Mouse (Mus musculus): ENCODE measurements around the gene Capn12. TPM values are rescaled to one million over a fixed set of nuclear protein-coding genes. Genes with fewer than 3 reads are reported as not detected.

Gene Capn12
- total RNA-seq, 2 experiments from 2014 or later: 0.59 to 1.3 TPM

- intact Hi-C loops (cut with DNase I): no loop called here
Observed at GRCm38 (mm10) chr7:28911632-28912031, 30.4 kb downstream of the Capn12 start.

GRCm38 (mm10) chr7:28913171-28913570, 31.9 kb downstream of the Capn12 start:
- no peak for DNase-seq (ENCODE audit: low spot score in 2 of 2)
- intact Hi-C loops (cut with DNase I): no loop called here

More at GRCm38 (mm10) chr7:28911632-28912031, 30.4 kb downstream of the Capn12 start:
- DNase-seq (ENCODE audit: low spot score in 2 of 2): no peak

- DNase-seq (ENCODE audit: low spot score in 2 of 2): no peak
- intact Hi-C loops (cut with DNase I): no loop called here
Observed at GRCm38 (mm10) chr7:28916491-28916890, 35.3 kb downstream of the Capn12 start.

GRCm38 (mm10) chr7:28917503-28918426, 36.5 kb downstream of the Capn12 start:
- intact Hi-C loops (cut with DNase I): no loop called here
- peak; percentile 64 to 66 for DNase-seq (ENCODE audit: low spot score in 2 of 2)

GRCm38 (mm10) chr7:28918540-28918939, 37.3 kb downstream of the Capn12 start:
- no peak for DNase-seq (ENCODE audit: low spot score in 2 of 2)
- intact Hi-C loops (cut with DNase I): no loop called here

GRCm38 (mm10) chr7:28919815-28920214, 38.6 kb downstream of the Capn12 start:
- intact Hi-C loops (cut with DNase I): loop anchor here (5.0 kb wide), 1 partner anchor 37 kb away; no protein-coding TSS in a partner anchor
- peak; percentile 44 to 65 for DNase-seq (ENCODE audit: low spot score in 2 of 2)

GRCm38 (mm10) chr7:28921178-28921577, 40.0 kb downstream of the Capn12 start:
- intact Hi-C loops (cut with DNase I): loop anchor here (5.0 kb wide), 1 partner anchor 36 kb away; no protein-coding TSS in a partner anchor
- DNase-seq (ENCODE audit: low spot score in 2 of 2): no peak

- intact Hi-C loops (cut with DNase I): loop anchor here (5.0 kb wide), 1 partner anchor 35 kb away; no protein-coding TSS in a partner anchor
- no peak for DNase-seq (ENCODE audit: low spot score in 2 of 2)
Observed at GRCm38 (mm10) chr7:28921722-28922465, 40.7 kb downstream of the Capn12 start.

GRCm38 (mm10) chr7:28922606-28923005, 41.4 kb downstream of the Capn12 start:
- intact Hi-C loops (cut with DNase I): loop anchor here (5.0 kb wide), 1 partner anchor 35 kb away; no protein-coding TSS in a partner anchor
- DNase-seq (ENCODE audit: low spot score in 2 of 2): peak; percentile 35 to 66

- intact Hi-C loops (cut with DNase I): loop anchor here (5.0 kb wide), 1 partner anchor 33 kb away; no protein-coding TSS in a partner anchor
Observed at GRCm38 (mm10) chr7:28923865-28924291, 42.7 kb downstream of the Capn12 start.

GRCm38 (mm10) chr7:28924802-28925201, 43.6 kb downstream of the Capn12 start:
- intact Hi-C loops (cut with DNase I): loop anchor here (5.0 kb wide), 1 partner anchor 32 kb away; no protein-coding TSS in a partner anchor

More at GRCm38 (mm10) chr7:28923865-28924291, 42.7 kb downstream of the Capn12 start:
- DNase-seq (ENCODE audit: low spot score in 2 of 2): no peak

GRCm38 (mm10) chr7:28925317-28925716, 44.1 kb downstream of the Capn12 start:
- DNase-seq (ENCODE audit: low spot score in 2 of 2): no peak
- intact Hi-C loops (cut with DNase I): no loop called here

More at GRCm38 (mm10) chr7:28924802-28925201, 43.6 kb downstream of the Capn12 start:
- no peak for DNase-seq (ENCODE audit: low spot score in 2 of 2)

- no peak for DNase-seq (ENCODE audit: low spot score in 2 of 2)
- intact Hi-C loops (cut with DNase I): no loop called here
Observed at GRCm38 (mm10) chr7:28926172-28926571, 45.0 kb downstream of the Capn12 start.

GRCm38 (mm10) chr7:28929381-28929780, 48.2 kb downstream of the Capn12 start:
- intact Hi-C loops (cut with DNase I): no loop called here
- DNase-seq (ENCODE audit: low spot score in 2 of 2): no peak

- DNase-seq (ENCODE audit: low spot score in 2 of 2): no peak
- intact Hi-C loops (cut with DNase I): no loop called here
Observed at GRCm38 (mm10) chr7:28930320-28931031, 49.3 kb downstream of the Capn12 start.

GRCm38 (mm10) chr7:28931032-28931694, 49.9 kb downstream of the Capn12 start:
- no peak for DNase-seq (ENCODE audit: low spot score in 2 of 2)
- intact Hi-C loops (cut with DNase I): no loop called here

- DNase-seq (ENCODE audit: low spot score in 2 of 2): no peak
- intact Hi-C loops (cut with DNase I): no loop called here
Observed at GRCm38 (mm10) chr7:28931695-28932039, 50.4 kb downstream of the Capn12 start.

GRCm38 (mm10) chr7:28932421-28933041, 51.3 kb downstream of the Capn12 start:
- DNase-seq (ENCODE audit: low spot score in 2 of 2): no peak
- intact Hi-C loops (cut with DNase I): no loop called here
